Mouse (Mus musculus): Measurements from ENCODE around the gene Zfyve28.

Zfyve28 gene

DNA sequence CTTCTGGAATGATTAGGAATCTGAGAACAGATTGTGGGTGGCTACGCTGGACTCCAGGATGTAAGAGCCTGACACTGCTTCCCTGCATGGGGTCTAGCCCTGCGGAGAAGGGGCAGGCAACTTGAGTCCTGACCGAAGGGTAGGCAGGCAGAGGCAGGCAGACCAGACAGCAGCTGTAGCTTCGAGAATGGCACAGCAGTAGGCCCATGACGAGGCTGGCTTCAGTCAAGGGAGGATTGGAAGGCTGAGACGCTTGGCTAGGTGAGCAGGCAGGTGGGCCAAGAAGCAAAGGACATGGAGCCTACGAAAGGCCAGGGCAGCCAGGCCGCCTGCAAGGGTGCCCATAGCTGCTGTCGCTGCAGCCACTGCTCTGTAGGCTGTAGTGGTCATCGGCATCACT, 111.6 kb downstream of the Zfyve28 start:
- DNase-seq (ENCODE audit: low read depth) = no peak

DNA sequence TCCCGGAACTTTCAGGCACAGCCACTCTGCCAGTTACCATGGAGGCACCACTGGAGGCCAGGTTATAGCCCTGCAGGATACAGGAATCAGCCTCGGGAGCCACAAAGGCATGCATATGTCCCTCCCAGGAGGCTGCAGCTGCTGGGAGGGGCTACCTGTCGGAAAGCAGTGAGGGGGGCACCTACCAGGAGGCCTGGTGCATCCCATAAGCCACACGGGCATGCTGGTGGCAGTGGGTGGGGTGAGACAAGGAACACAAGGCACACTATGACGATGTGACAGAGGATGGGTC, 112.9 kb downstream of the Zfyve28 start:
- no peak for DNase-seq (ENCODE audit: low read depth)

DNA sequence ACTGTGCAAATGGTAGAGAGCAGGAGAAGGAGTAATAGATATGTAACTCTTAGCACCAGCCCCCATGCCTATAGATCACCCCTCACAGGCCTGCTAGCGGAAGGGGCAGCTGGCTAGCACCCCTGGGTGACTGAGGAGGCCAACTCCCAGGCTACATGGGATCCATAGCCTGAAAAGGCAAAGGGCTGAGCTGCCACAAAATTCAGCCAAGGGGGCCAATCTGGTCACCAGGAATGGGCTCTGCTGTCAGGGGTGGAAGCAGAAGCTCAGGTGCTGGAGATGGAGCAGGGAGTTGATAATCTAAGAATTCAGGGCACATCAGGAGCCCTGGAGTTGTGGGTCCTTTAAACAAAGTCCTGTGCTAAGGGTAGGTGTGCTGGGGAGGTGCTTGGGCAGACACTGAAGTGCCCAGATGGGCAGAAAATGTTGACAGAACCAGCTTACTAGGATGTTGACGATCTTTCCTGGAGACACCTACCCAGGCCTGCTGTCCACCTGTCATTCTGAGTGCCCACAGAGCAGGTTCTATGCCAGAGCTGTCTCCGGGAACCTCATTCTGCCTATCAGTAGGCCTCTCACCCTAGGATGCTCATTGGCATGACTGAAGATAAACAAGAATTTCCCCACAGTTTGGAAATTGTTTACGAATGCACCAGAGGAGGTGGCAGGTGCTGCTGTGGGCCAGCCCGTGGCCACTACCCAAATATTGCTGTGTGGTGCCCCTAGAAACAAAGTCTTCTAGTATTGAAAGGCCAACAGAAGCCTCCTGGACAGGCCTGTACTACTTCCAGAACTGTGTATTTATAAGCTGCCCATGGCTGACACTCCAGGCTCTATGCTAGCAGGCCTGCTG, 113.5 kb downstream of the Zfyve28 start:
- no peak for DNase-seq (ENCODE audit: low read depth)

DNA sequence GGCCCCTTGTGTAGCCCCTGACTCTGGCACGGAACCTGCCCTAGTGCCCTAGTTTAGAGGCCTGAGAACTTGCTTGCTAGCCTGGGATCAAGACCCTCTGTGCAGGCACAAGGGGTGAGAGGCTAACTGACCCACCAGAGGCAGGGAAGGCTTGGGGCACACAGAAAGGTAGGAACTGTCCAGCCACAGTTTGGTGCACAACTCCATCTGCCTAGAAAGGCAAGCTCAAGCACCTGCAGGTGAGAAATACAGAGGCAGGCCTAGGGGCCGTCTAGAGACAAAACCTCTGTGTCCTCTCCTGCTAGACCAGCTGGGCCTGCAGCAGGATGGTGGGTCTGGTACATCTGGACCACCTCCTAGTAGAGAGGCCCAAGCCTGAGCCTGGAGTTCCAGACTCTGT, 114.2 kb downstream of the Zfyve28 start:
- no peak for DNase-seq (ENCODE audit: low read depth)

DNA sequence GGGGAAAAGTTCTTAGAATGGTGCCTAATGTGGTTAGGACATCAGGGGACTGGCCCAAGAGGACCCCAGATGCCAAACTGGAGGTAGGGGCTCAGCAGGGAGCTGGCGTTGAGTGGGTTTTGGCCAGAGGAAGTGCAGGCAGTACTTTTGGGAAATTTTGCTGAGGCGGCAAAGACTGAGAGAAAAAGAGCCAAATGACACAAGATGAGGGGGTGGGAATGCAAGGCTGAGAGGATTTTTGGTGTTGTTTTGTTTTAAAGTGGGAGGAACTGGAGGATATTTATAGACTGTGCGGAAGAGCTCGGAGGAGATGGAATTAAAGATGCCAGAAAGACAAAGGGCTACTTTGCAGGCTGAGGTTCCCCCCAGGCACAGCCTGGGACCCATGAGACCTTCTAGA, 117.5 kb downstream of the Zfyve28 start:
- DNase-seq (ENCODE audit: low read depth) = no peak

DNA sequence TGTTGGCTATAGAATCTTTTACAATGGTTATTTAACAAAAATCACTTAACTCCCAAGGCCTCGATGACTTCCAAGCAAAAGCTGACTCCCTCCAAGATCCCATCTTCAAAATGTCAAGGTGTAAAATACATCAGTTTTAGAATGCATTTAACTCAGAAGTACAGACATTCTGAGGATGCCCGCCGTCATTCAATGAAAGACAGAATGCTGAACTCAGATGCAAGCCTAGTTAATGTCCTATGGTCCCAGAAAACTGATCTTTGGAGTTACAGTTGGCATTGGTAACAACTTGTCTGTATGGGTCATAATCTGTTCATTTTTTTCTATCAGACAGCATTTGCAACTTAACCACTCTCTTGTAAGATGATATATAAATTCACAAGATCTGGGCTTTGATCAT, 118.3 kb downstream of the Zfyve28 start:
- no peak for DNase-seq (ENCODE audit: low read depth)

DNA sequence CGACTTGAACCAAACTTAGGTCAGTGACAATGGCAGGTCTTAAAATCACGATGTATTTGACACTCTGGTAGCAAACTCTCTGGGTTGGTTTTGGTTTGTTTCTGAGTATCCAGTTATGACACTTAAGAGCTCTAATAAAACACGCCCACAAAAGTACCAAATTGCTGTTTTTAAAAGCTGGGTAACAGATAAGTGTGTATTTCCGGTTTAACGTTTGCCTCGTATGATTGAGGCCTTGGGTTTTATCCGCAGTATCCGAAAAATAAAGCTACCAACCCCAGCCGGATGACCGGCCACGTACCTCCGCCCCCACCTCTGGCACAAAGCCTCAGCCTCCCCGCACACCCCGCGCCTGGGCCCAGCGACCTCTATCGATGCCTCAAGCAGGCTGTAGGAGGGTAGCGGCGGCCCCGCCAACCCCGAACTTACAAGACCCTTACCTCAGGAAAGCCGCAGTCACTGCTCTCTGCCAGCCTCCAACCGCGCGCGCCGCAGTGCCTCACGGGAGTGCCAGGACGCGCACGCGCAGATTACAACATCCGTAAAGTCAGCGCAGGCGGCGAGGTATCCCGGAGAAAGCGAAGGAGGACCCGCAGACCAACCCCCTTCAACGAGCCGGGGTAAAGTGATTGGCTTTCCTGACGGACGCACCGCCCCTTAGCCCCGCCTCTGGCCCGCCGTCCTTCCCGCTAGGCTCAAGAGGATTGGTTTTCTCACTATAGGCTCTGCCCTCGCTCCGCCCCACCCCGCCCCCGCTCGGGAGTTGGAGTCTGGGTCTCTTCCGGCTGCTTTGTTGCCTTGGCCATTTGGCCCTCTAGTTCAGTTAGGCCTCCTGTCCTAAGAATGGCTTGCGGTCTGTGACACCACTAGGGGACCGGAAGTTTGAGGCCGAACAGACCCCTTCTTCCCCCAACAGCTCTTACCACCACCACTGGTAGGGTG, 119.0 kb downstream of the Zfyve28 start, which contains the start of the genes Poln and Haus3:
TSS of gene Poln (minus strand) at position 499 of the 942 bp plus-strand sequence.
TSS of gene Haus3 (minus strand) at position 578 of the 942 bp plus-strand sequence.
- DNase-seq (ENCODE audit: low read depth) = peak; percentile 96

DNA sequence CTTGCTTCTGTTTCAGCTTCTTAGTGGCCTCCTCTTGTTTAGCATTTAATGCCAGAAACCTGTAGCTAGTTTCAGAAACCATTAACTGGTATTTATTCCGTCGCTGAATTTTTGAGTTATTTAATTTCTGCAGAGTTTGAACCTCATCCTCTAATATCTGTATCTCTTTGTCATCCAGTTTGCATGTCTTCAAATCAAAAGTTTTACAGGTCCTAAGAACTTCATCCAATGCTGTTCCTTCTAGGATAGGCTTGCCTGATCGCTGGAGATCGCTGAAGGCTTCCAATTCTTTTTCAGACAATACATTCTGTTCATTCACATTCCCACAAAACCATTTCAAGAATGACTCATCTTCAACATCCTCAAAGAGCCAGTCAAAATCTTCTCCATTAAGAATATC, 120.4 kb downstream of the Zfyve28 start:
- no peak for DNase-seq (ENCODE audit: low read depth)

DNA sequence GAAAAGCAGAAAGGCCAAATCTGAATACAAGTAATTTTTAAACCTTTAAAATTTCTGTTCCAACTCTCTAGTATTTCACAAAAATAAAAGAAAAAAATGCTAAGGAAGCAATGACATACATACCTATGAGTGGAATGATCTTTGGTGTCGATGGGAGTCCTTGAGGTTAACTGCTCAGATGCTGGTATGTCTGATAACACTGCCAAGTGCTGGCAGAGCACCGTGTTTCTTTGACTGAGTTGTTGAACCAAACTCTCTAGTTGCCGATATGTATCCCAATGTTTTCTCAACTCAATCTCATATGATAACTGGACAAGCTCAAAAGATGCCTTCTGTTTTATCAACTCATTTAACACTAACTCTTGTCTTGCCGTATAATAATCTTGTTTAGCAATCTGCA, 122.5 kb downstream of the Zfyve28 start:
- DNase-seq (ENCODE audit: low read depth) = no peak

DNA sequence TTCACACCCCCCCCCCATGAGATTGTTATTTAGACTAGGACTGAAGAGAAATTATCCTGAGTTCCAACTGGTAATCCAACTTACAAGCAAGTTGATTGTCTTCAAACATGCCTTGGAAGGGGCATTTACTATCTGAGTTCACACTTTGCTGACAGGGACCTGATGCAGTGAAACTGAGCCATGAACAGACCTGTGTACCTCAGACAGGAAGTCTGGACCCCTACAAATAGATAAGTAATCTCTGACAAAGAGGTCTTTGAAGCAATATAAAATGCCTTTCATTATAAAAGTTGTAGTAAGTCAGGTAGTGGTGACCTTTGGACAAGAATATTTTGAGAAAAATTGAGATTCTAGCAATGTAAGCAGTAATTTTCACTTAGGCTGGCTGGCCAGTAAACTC, 139.8 kb downstream of the Zfyve28 start:
- no peak for DNase-seq (ENCODE audit: low read depth)

DNA sequence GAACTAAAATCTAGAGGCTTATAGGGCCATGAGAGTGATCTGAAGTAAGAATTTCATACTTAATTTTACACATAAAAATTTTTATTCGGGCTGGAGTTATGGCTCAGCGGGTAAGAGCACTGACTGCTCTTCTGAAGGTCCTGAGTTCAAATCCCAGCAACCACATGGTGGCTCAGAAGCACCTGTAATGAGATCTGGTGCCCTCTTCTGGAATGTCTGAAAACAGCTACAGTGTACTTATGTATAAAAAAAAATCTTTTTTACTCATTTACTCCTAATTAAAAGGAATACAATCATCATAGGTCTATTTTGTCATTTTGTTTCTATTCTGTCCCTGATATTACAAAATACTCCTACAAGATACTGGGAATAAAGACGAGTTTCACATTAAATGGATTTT, 140.7 kb downstream of the Zfyve28 start:
- no peak for DNase-seq (ENCODE audit: low read depth)

Measured in c-Kit-positive CD71-negative TER-119-negative erythroid progenitor cells, embryonic 14.5 days (primary cell).